Mouse (Mus musculus) intestine, postnatal 0 days (tissue): ENCODE results near the gene Syt16. TPM values are rescaled to one million over a fixed set of nuclear protein-coding genes. Genes with fewer than 3 reads are reported as not detected.
A peak's percentile ranks its signal among the peaks of the same experiment; 100 is the strongest.

Source experiments
- ATAC-seq: fragments of 200-750 bp; cut with Nextera tagmentation; 2 replicates; pipeline ENCODE4 v1.8.0; 2017; ENCODE audit warnings: mild to moderate bottlenecking, moderate TSS enrichment, moderate library complexity
- H3K27ac ChIP-seq: fragments of 300-500 bp; sonication (generic); 2 replicates; pipeline ENCODE4 v1.5.1; 2014; ENCODE audit warnings: mild to moderate bottlenecking, low read depth, low read length, moderate library complexity
- H3K27me3 ChIP-seq: fragments of 300-500 bp; sonication (generic); replicated peaks from 2 replicates; pipeline ENCODE4 v1.6.1; 2014; ENCODE audit warnings: low read length, mixed read lengths; ENCODE audit not compliant: control insufficient read depth, insufficient read depth
- H3K36me3 ChIP-seq: fragments of 300-500 bp; sonication (generic); 2 replicates; pipeline ENCODE4 v1.6.1; 2014; ENCODE audit warnings: mild to moderate bottlenecking, moderate library complexity; ENCODE audit not compliant: control insufficient read depth, insufficient read depth
- H3K4me1 ChIP-seq: fragments of 300-500 bp; sonication (generic); replicated peaks from 2 replicates; pipeline ENCODE4 v1.6.1; 2014; ENCODE audit warnings: antibody characterized with exemption, low read length, mixed read lengths; ENCODE audit not compliant: control insufficient read depth, insufficient read depth
- H3K4me2 ChIP-seq: fragments of 300-500 bp; sonication (generic); replicated peaks from 2 replicates; pipeline ENCODE4 v1.6.1; 2014; ENCODE audit warnings: low read depth, mild to moderate bottlenecking, moderate library complexity
- H3K4me3 ChIP-seq: fragments of 300-500 bp; sonication (generic); 2 replicates; pipeline ENCODE4 v1.5.1; 2014; ENCODE audit warnings: low read depth, low read length
- H3K9ac ChIP-seq: fragments of 300-500 bp; sonication (generic); 2 replicates; pipeline ENCODE4 v1.6.1; 2014; ENCODE audit warnings: mild to moderate bottlenecking, low read depth, low read length
- H3K9me3 ChIP-seq: fragments of 300-500 bp; sonication (generic); 2 replicates; pipeline ENCODE4 v1.6.1; 2016; ENCODE audit warnings: mixed run types; ENCODE audit not compliant: control insufficient read depth
- CTCF ChIP-seq: sonication (generic); IDR thresholded peaks from 2 replicates; pipeline ENCODE4 v1.5.1; 2016; ENCODE audit warnings: low read depth, mild to moderate bottlenecking, control low read depth, antibody characterized with exemption, moderate library complexity
- WGBS: fragments of 180-500 bp; shearing (Covaris S2); extraction: QIAGEN DNeasy Blood & Tissue Kit; methylation state at CpG from one replicate; pipeline ENCODE4 v1.1.7; 2014; 5-methylcytosine and 5-hydroxymethylcytosine counted together
- polyA plus RNA-seq: library from polyadenylated mRNA; unstranded; fragments of >200 nt; fragmentation: Nextera tagmentation; extraction: Ambion mirVana; gene quantifications from 2 replicates; pipeline ENCODE4 v1.2.1, GENCODE M21; 2015

The Syt16 gene
- polyA plus RNA-seq, 1 experiment from 2014 or later, result 1.2 TPM

DNA sequence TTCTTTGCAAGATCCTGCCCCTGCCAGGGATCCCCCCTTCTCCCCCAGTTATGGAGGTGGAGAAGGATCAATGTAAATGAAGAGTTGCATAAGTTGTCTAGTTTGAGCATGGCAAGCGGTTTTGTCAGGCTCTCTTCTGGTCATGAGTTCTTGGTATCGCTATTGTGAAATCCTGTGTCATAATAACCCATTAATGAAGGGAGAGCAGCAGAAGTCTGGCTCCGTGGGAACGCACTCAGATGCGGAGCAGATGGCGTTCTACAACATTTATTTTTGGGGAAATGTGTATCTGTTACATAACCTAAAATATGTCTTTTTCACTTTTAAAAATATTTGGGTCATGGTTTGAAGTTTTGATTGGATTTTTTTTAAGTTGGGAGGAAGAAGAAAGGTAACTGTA, 304.1 kb downstream of the Syt16 start:
- no peak overlapping the region for H3K9ac ChIP-seq
- no peak overlapping the region for H3K4me2 ChIP-seq
- H3K4me3 ChIP-seq, result no peak overlapping the region
- 79% methylated on average over 6 of the region's 6 CpGs for WGBS
- no peak for TF ChIP-seq CTCF
- no peak overlapping the region for H3K27ac ChIP-seq
- no peaks in the 10 kb centered on the region for H3K9me3 ChIP-seq
- no peak for ATAC-seq
- H3K36me3 ChIP-seq, result no peaks in the 10 kb centered on the region
- no peaks in the 10 kb centered on the region for H3K4me1 ChIP-seq
- no peaks in the 10 kb centered on the region for H3K27me3 ChIP-seq

DNA sequence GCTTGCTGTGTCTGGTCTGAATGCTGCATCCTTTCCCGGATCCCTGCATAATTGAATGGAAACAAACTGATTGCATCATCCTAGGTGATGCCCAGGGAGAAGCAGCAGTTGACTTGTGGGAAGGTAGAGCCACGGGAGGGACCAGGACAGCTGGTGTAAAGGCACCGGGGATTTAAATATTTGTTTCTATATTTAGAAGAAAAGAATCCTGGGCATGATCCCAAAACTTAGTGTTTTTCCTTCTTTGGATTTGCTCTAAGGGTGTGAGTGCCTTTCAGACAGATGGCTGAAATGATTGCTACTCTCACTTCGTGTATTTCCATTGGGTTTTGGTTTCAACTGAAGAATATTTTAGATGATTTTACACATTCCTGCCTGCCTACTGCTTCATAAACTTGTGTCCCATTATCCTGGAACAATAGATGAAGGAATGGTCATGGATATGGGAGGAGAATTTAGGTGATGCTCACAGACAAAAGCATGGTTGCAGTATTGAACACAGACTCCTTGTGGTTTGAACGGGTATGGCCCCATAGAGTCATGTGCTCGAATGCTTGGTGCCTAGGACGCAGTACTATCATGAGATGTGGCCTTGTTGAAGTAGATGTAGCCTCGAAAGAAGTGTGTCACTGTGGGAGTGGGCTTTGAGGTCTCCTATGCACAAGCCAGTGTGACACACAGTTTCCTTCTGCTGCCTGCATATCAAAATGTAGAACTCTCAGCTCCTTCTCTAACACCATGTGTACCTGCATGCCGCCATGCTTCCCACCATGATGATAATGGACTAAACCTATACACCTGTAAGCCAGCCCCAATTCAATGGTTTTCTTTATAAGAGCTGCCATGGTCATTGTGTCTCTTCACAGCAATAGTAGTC, 306.2 kb downstream of the Syt16 start:
- no peak overlapping the region for H3K4me3 ChIP-seq
- H3K9ac ChIP-seq, result no peak overlapping the region
- no peak for ATAC-seq
- H3K27me3 ChIP-seq, result no peaks in the 10 kb centered on the region
- no peak for TF ChIP-seq CTCF
- H3K4me1 ChIP-seq, result no peaks in the 10 kb centered on the region
- H3K27ac ChIP-seq, result no peak overlapping the region
- WGBS, result 76% methylated on average over 9 of the region's 9 CpGs
- H3K36me3 ChIP-seq, result no peaks in the 10 kb centered on the region
- no peak overlapping the region for H3K4me2 ChIP-seq
- H3K9me3 ChIP-seq, result no peaks in the 10 kb centered on the region

DNA sequence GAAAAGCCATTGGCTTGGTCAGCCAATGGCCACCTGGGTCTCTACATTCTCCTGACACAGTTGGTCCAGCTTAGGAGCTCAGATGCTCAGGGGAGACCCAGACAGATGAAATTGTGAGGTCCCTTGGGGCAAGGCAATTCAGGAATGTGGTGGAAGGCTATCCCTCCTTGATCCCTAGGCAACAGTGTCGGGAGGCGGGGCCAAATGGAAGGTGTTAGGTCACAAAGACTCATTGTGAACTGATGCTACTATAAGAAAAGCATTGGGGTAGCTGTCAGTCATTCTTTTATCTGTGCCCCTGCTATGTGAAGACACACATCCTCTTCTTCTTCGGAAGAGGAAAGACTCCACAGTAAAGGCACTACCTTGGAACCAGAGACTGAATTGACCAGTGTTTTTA, 315.1 kb downstream of the Syt16 start:
- H3K4me2 ChIP-seq, result no peak overlapping the region
- H3K36me3 ChIP-seq, result no peaks in the 10 kb centered on the region
- 83% methylated on average over 3 of the region's 3 CpGs for WGBS
- no peak for ATAC-seq
- no peaks in the 10 kb centered on the region for H3K9me3 ChIP-seq
- no peaks in the 10 kb centered on the region for H3K27me3 ChIP-seq
- no peak overlapping the region for H3K9ac ChIP-seq
- no peak overlapping the region for H3K4me3 ChIP-seq
- H3K4me1 ChIP-seq, result no peaks in the 10 kb centered on the region
- H3K27ac ChIP-seq, result no peak overlapping the region
- TF ChIP-seq CTCF, result no peak

DNA sequence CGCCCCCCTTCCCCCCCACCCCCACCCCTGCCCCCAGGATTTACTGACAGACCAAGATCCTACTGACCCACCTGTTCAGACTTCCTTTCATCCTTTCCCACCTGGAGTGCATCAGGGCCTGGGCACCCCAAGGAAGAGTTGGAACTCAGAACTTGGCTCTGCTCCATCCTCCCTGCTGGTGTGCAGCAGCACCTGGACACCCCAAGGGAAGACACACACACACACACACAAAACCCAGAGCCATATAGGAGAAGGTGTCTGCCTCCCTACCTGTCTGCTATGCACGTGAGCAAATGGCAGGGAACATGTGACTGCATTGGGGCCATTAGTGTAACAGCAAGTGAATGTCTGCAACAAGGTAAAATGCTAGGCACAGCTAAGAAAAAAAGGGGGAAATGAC, 317.8 kb downstream of the Syt16 start:
- Histone ChIP-seq H3K27me3 (no peaks in the 10 kb centered on the region), H3K9ac (no peak overlapping the region), H3K9me3 (no peaks in the 10 kb centered on the region), H3K4me2 (no peak overlapping the region), H3K4me1 (no peaks in the 10 kb centered on the region), H3K27ac (no peak overlapping the region), H3K36me3 (no peaks in the 10 kb centered on the region), H3K4me3 (no peak overlapping the region)
- ATAC-seq, result no peak
- TF ChIP-seq CTCF, result no peak
- 64% methylated on average over 2 of the region's 2 CpGs for WGBS

DNA sequence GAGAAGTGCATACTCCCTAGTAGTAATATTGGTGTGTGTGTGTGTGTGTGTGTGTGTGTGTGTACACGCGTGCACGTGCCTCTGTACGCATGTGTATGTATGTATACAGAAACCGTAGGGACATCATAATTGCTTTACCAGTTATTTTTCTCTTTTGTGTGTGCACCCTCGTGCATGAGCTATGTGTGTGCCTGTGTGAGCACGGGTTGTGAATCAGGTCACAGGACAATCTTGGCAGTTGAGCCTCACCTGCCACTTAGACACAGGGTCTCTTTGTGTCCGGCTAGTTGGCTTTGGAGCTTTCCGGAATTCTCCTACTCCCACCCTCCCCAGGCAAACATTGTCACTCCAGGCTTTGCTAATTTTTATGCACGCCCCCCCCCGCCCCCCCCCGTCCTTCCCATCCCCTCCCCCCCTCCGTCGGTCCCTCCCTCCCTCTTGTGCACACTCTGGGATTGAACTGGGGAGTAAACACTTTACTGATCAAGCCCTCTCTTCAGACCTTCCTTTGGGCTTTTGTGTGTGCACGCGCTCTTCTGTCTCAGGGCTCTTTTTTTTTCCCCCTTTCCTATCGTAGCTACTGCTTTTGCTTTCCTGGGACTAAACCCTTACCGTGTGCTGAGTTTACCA, 319.0 kb downstream of the Syt16 start, which contains the start of gene Gm11042:
TSS of gene Gm11042 (minus strand) at position 51 of the 630 bp plus-strand sequence.
- peak within 1 kb of the TSS; percentile 50; the same call in 1 of the 2 replicates for H3K9ac ChIP-seq
- no peaks in the 10 kb centered on the region for H3K4me1 ChIP-seq
- 32% methylated on average over 14 of the region's 18 CpGs for WGBS
- H3K4me3 ChIP-seq, result peak within 1 kb of the TSS; percentile 45
- H3K36me3 ChIP-seq, result no peaks in the 10 kb centered on the region
- H3K27me3 ChIP-seq, result no peaks in the 10 kb centered on the region
- peak; percentile 43; the same call in 1 of the 2 replicates for ATAC-seq
- H3K9me3 ChIP-seq, result no peaks in the 10 kb centered on the region
- H3K4me2 ChIP-seq, result peak within 1 kb of the TSS; percentile 62
- no peak for TF ChIP-seq CTCF
- no peak within 1 kb of the TSS for H3K27ac ChIP-seq

DNA sequence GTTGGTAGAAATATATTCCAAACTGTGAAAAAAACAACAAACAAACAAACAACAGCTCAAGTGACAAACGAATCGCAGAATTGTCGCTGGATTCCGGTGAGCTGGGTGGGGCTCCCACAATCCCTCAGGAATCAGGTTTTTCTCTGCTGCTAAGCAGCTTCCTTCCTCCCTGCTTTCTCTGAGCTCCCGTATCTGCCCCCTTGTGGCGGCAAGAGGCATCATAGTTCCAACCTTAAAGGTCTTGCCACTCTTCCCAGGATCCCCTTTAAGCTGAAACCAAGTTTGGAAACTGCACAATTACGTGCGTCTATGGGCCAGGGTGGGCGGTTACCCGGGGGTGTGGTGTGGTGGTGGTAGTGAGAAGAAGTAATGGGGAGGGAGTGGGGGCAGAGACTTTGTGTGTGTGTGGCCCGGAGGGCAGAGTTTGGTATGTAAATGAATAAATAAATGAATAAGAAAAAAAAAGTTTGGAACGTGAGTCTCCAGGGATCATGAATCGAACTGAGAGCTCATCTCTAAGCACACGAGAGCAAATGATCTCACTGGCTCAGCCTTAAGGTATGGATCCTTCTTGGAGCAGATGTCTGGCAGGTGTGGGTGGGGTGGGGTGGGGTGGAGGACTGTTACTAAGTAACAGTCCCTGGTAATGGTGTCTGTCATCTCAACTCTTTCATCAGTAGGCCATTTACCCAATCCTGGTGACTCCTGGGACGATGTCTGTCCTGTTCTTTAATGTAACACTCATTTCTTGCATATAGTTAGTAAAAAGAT, 319.7 kb downstream of the Syt16 start:
- H3K9ac ChIP-seq, result peak overlapping the region; percentile 50; the same call in 1 of the 2 replicates
- no peaks in the 10 kb centered on the region for H3K9me3 ChIP-seq
- TF ChIP-seq CTCF, result peak; percentile 92
- peak overlapping the region; percentile 45 for H3K4me3 ChIP-seq
- H3K4me2 ChIP-seq, result peak overlapping the region; percentile 62
- ATAC-seq, result peak; percentile 82
- H3K27ac ChIP-seq, result no peak overlapping the region
- no peaks in the 10 kb centered on the region for H3K36me3 ChIP-seq
- WGBS, result 10% methylated on average over 15 of the region's 15 CpGs
- no peaks in the 10 kb centered on the region for H3K4me1 ChIP-seq
- H3K27me3 ChIP-seq, result no peaks in the 10 kb centered on the region
